Mouse (Mus musculus): ENCODE data around the gene Neu3. TPM values are rescaled to one million over a fixed set of nuclear protein-coding genes. Genes with fewer than 3 reads are reported as not detected.

Neu3 gene
- total and polyA plus RNA-seq, 3 experiments: 8.5 to 11.5 (median 11.0) TPM

Other genes with a start within 250 kb of the Neu3 start
- gene Tpbgl, start 201.3 kb downstream of the Neu3 start, total RNA-seq (2012; rRNA removed): 0.13 and 0.25 TPM in 2 replicates
- gene Tpbgl, start 201.3 kb downstream of the Neu3 start, total RNA-seq (2014; rRNA removed): not detected in 2 replicates
- 0.07 TPM in 1 of 2 replicates, not detected in the other for gene Tpbgl, start 201.3 kb downstream of the Neu3 start, polyA plus RNA-seq (2012; ENCODE audit: insufficient read length, low read depth)
- gene Slco2b1, start 117.1 kb downstream of the Neu3 start, total RNA-seq (2012; rRNA removed): 0.08 and 0.13 TPM in 2 replicates
- gene Slco2b1, start 117.1 kb downstream of the Neu3 start, total RNA-seq (2014; rRNA removed): 0.11 TPM in 2 replicates
- 0.16 TPM in 1 of 2 replicates, not detected in the other for gene Slco2b1, start 117.1 kb downstream of the Neu3 start, polyA plus RNA-seq (2012; ENCODE audit: insufficient read length, low read depth)
- not detected in 2 replicates for gene Olfr520, start 98.1 kb downstream of the Neu3 start, total RNA-seq (2012; rRNA removed)
- not detected in 2 replicates for gene Olfr520, start 98.1 kb downstream of the Neu3 start, total RNA-seq (2014; rRNA removed)
- gene Olfr520, start 98.1 kb downstream of the Neu3 start, polyA plus RNA-seq (2012; ENCODE audit: insufficient read length, low read depth): not detected in 2 replicates
- not detected in 2 replicates for gene Olfr521, start 64.9 kb downstream of the Neu3 start, total RNA-seq (2012; rRNA removed)
- gene Olfr521, start 64.9 kb downstream of the Neu3 start, total RNA-seq (2014; rRNA removed): not detected in 2 replicates
- not detected in 2 replicates for gene Olfr521, start 64.9 kb downstream of the Neu3 start, polyA plus RNA-seq (2012; ENCODE audit: insufficient read length, low read depth)
- gene Xrra1, start 30.7 kb upstream of the Neu3 start, total RNA-seq (2012; rRNA removed): 0.25 and 0.59 TPM in 2 replicates
- 0.17 and 0.39 TPM in 2 replicates for gene Xrra1, start 30.7 kb upstream of the Neu3 start, total RNA-seq (2014; rRNA removed)
- gene Xrra1, start 30.7 kb upstream of the Neu3 start, polyA plus RNA-seq (2012; ENCODE audit: insufficient read length, low read depth): 0.49 and 0.65 TPM in 2 replicates
- 203 and 247 TPM in 2 replicates for gene Spcs2, start 35.0 kb upstream of the Neu3 start, total RNA-seq (2012; rRNA removed)
- 268 and 272 TPM in 2 replicates for gene Spcs2, start 35.0 kb upstream of the Neu3 start, total RNA-seq (2014; rRNA removed)
- gene Spcs2, start 35.0 kb upstream of the Neu3 start, polyA plus RNA-seq (2012; ENCODE audit: insufficient read length, low read depth): 232 and 242 TPM in 2 replicates
- gene Rnf169, start 152.0 kb upstream of the Neu3 start, total RNA-seq (2012; rRNA removed): 8.9 and 11.4 TPM in 2 replicates
- 5.2 and 5.4 TPM in 2 replicates for gene Rnf169, start 152.0 kb upstream of the Neu3 start, total RNA-seq (2014; rRNA removed)
- 3.7 and 3.9 TPM in 2 replicates for gene Rnf169, start 152.0 kb upstream of the Neu3 start, polyA plus RNA-seq (2012; ENCODE audit: insufficient read length, low read depth)
- gene Chrdl2, start 177.8 kb upstream of the Neu3 start, total RNA-seq (2012; rRNA removed): not detected in 2 replicates
- gene Chrdl2, start 177.8 kb upstream of the Neu3 start, total RNA-seq (2014; rRNA removed): not detected in 2 replicates
- gene Chrdl2, start 177.8 kb upstream of the Neu3 start, polyA plus RNA-seq (2012; ENCODE audit: insufficient read length, low read depth): not detected in 2 replicates

Data from CH12.LX (cell line).